ENCODE assay signal across 15 mouse cellular contexts in genomic region chr11:116385999-116386398, GRCm38 (mm10). TPM values are rescaled to one million over a fixed set of nuclear protein-coding genes. Genes with fewer than 3 reads are reported as not detected.
DNase-seq lines count a peak whose midpoint lies in the region; ATAC-seq and TF ChIP-seq lines count a peak whose summit lies in the region.
"Had no signal": no experiment of that assay in that cellular context is flagged by ENCODE, and none has a peak within 500 bp of the region (broad histone marks: within the 10 kb centered on the region; RNA-seq: fewer than 3 reads in every experiment).

No protein-coding gene starts in this region.

- WGBS in kidney, embryonic 16.5 days: 37% methylated on average over 5 of the region's 5 CpGs
- WGBS in embryonic facial prominence, embryonic 15.5 days: 43% methylated on average over 5 of the region's 5 CpGs
- WGBS in thymus, adult 2 months: 44% methylated on average over 5 of the region's 5 CpGs

- H3K9me3 ChIP-seq in kidney, embryonic 16.5 days (ENCODE audit: low read length): no peaks in the 10 kb centered on the region
- H3K9me3 ChIP-seq in embryonic facial prominence, embryonic 15.5 days (replicated peaks): no peaks in the 10 kb centered on the region

- no peak for ATAC-seq in kidney, embryonic 16.5 days (ENCODE audit: low FRiP score, low TSS enrichment)
- no peak for ATAC-seq in embryonic facial prominence, embryonic 15.5 days (ENCODE audit: insufficient number of reproducible peaks, low FRiP score, low TSS enrichment, low read depth)

- H3K9ac ChIP-seq in kidney, embryonic 16.5 days (replicated peaks; ENCODE audit: low read length): no peak overlapping the region
- H3K9ac ChIP-seq in embryonic facial prominence, embryonic 15.5 days: no peak overlapping the region
- H3K9ac ChIP-seq: lung, embryonic 14.5 days had no signal

- H3K27ac ChIP-seq in kidney, embryonic 16.5 days (ENCODE audit: low read length): peak overlapping the region; percentile 93
- H3K27ac ChIP-seq in embryonic facial prominence, embryonic 15.5 days (replicated peaks): 0 out of 2 replicates have a peak overlapping the region, but pooled peaks have one; percentile 85
- no peak overlapping the region for H3K27ac ChIP-seq in thymus, adult 2 months (ENCODE audit: control insufficient read depth, insufficient read depth, low read length)

- H3K4me3 ChIP-seq in kidney, embryonic 16.5 days (ENCODE audit: low read length): no peak overlapping the region
- H3K4me3 ChIP-seq in embryonic facial prominence, embryonic 15.5 days (replicated peaks): no peak overlapping the region
- no peak overlapping the region for H3K4me3 ChIP-seq in thymus, adult 2 months (ENCODE audit: control insufficient read depth, insufficient read depth, low read length)

- H3K4me2 ChIP-seq in kidney, embryonic 16.5 days (replicated peaks; ENCODE audit: low read depth, low read length): no peak overlapping the region
- H3K4me2 ChIP-seq in embryonic facial prominence, embryonic 15.5 days (replicated peaks): no peak overlapping the region

- intact Hi-C loops in gastrocnemius, postnatal 14 days (cut with DNase I; ENCODE audit: low total_unique reads): no loop called here

- no peak for TF ChIP-seq POLR2A in brain, embryonic 14.5 days (IDR thresholded peaks at IDR 0.05; ENCODE audit: borderline replicate concordance, extremely low read depth, insufficient read depth, insufficient read length, poor library complexity, severe bottlenecking)
- no peak for TF ChIP-seq POLR2A in thymus, adult 2 months (IDR thresholded peaks at IDR 0.05; ENCODE audit: control insufficient read depth, extremely low read depth, insufficient read depth, low read length, poor library complexity)

- peak; percentile 36 for DNase-seq in gastrocnemius, postnatal 14 days
- DNase-seq in gastrocnemius, postnatal 10 days: no peak
- DNase-seq in kidney, postnatal 10 days: no peak
- DNase-seq in brain, embryonic 14.5 days (ENCODE audit: low read depth): peak; percentile 72
- no peak for DNase-seq in thymus, adult 2 months
- DNase-seq: kidney, postnatal 25 days; layer of hippocampus, postnatal 36 days; liver; lung, embryonic 14.5 days had no signal

- TF ChIP-seq CTCF in brain, embryonic 14.5 days (IDR thresholded peaks at IDR 0.05; ENCODE audit: borderline replicate concordance, extremely low read depth, insufficient read depth, insufficient read length): no peak
- TF ChIP-seq CTCF in thymus, adult 2 months (IDR thresholded peaks at IDR 0.05; ENCODE audit: borderline replicate concordance, control insufficient read depth, extremely low read depth, insufficient read depth, low read length, poor library complexity): no peak

- H3K27me3 ChIP-seq in kidney, embryonic 16.5 days (ENCODE audit: insufficient read depth, low read length): no peaks in the 10 kb centered on the region
- H3K27me3 ChIP-seq in embryonic facial prominence, embryonic 15.5 days: no peaks in the 10 kb centered on the region
- no peaks in the 10 kb centered on the region for H3K27me3 ChIP-seq in thymus, adult 2 months (ENCODE audit: control insufficient read depth, insufficient read depth, low read length)

- H3K36me3 ChIP-seq in kidney, embryonic 16.5 days (ENCODE audit: insufficient read depth, low read length): no peaks in the 10 kb centered on the region
- H3K36me3 ChIP-seq in embryonic facial prominence, embryonic 15.5 days: no peaks in the 10 kb centered on the region
- H3K36me3 ChIP-seq in thymus, adult 2 months (ENCODE audit: control insufficient read depth, insufficient read depth, low read length): no peaks in the 10 kb centered on the region

- H3K4me1 ChIP-seq in kidney, embryonic 16.5 days (ENCODE audit: insufficient read depth, low read length): peaks cover 27% of the 10 kb centered on the region
- H3K4me1 ChIP-seq in embryonic facial prominence, embryonic 15.5 days: peaks cover 22% of the 10 kb centered on the region
- H3K4me1 ChIP-seq in thymus, adult 2 months (replicated peaks; ENCODE audit: control insufficient read depth, insufficient read depth, low read length): peaks cover 17% of the 10 kb centered on the region

RNA-seq across cellular contexts. Expression of gene Rnf157, which starts 26.8 kb away (rescaled TPM):
- total RNA-seq in gastrocnemius, postnatal 14 days (2021): 10 to 100 TPM; 38.3 to 48.7 TPM
- total RNA-seq in gastrocnemius, postnatal 10 days (2021): 10 to 100 TPM; 43.1 to 43.3 TPM
- polyA plus RNA-seq in kidney, embryonic 16.5 days (2015; fragmentation: Nextera tagmentation; extraction: Ambion mirVana): 6.1 and 6.8 TPM in 2 replicates
- 59.5 and 97.3 TPM in 2 replicates for polyA plus RNA-seq in brain, embryonic 14.5 days (2012; rRNA removed)
- polyA plus RNA-seq in embryonic facial prominence, embryonic 15.5 days (2015; fragmentation: Nextera tagmentation; extraction: Ambion mirVana): 15.7 and 17.0 TPM in 2 replicates
- polyA plus RNA-seq in thymus, adult 2 months (2012; rRNA removed): 98.7 and 119 TPM in 2 replicates

RNA-seq across cellular contexts. Expression of gene Ubald2, which starts 47.9 kb away (rescaled TPM):
- 10 to 100 TPM; 42.6 to 58.9 TPM for total RNA-seq in gastrocnemius, postnatal 14 days (2021)
- total RNA-seq in gastrocnemius, postnatal 10 days (2021): 10 to 100 TPM; 48.1 to 54.4 TPM
- polyA plus RNA-seq in kidney, embryonic 16.5 days (2015; fragmentation: Nextera tagmentation; extraction: Ambion mirVana): 51.2 and 51.4 TPM in 2 replicates
- 203 and 296 TPM in 2 replicates for polyA plus RNA-seq in brain, embryonic 14.5 days (2012; rRNA removed)
- polyA plus RNA-seq in embryonic facial prominence, embryonic 15.5 days (2015; fragmentation: Nextera tagmentation; extraction: Ambion mirVana): 33.3 and 39.6 TPM in 2 replicates
- 558 and 566 TPM in 2 replicates for polyA plus RNA-seq in thymus, adult 2 months (2012; rRNA removed)

RNA-seq across cellular contexts. Expression of gene Foxj1, which starts 50.8 kb away (rescaled TPM):
- under 1 TPM; 0.22 to 0.27 TPM for total RNA-seq in gastrocnemius, postnatal 14 days (2021)
- under 1 TPM; 0.14 to 0.29 TPM for total RNA-seq in gastrocnemius, postnatal 10 days (2021)
- polyA plus RNA-seq in kidney, embryonic 16.5 days (2015; fragmentation: Nextera tagmentation; extraction: Ambion mirVana): 2.7 and 3.5 TPM in 2 replicates
- polyA plus RNA-seq in brain, embryonic 14.5 days (2012; rRNA removed): 22.2 and 29.7 TPM in 2 replicates
- 30.6 and 69.8 TPM in 2 replicates for polyA plus RNA-seq in embryonic facial prominence, embryonic 15.5 days (2015; fragmentation: Nextera tagmentation; extraction: Ambion mirVana)
- polyA plus RNA-seq in thymus, adult 2 months (2012; rRNA removed): 6.9 TPM in 2 replicates
- total RNA-seq: common myeloid progenitor, adult 5-6 weeks; granulocyte monocyte progenitor cell, adult 5-6 weeks; hematopoietic stem cell, adult 5-6 weeks; megakaryocyte, adult 5-6 weeks had no signal

Comparison
In these comparisons a context has a peak if more than half of its experiments do, and no peak if none do; other contexts are left out.
1. DNase-seq: peak in gastrocnemius, postnatal 14 days (single experiment) and brain, embryonic 14.5 days (single experiment); none in gastrocnemius, postnatal 10 days (single experiment), kidney, postnatal 10 days (single experiment) and thymus, adult 2 months (single experiment).